Mouse (Mus musculus): ENCODE measurements around the gene Scgb3a1.

GRCm38 (mm10) chr11:49624156-49624555, 39.3 kb upstream of the Scgb3a1 start:
- TF ChIP-seq CTCF (IDR thresholded peaks at IDR 0.05; ENCODE audit: control insufficient read depth, insufficient read depth, insufficient read length) (no peak), USF1 (IDR thresholded peaks at IDR 0.05; ENCODE audit: low read depth) (no peak), MYOD1 (IDR thresholded peaks at IDR 0.05; ENCODE audit: control insufficient read depth, insufficient read length, low read depth) (no peak), MAX (IDR thresholded peaks at IDR 0.05) (no peak), FOSL1 (IDR thresholded peaks at IDR 0.05; ENCODE audit: insufficient read depth, low read length, poor library complexity, severe bottlenecking) (no peak)

All from C2C12 (cell line).